Mouse (Mus musculus): ENCODE measurements around the gene Clrn1. TPM values are rescaled to one million over a fixed set of nuclear protein-coding genes. Genes with fewer than 3 reads are reported as not detected.

Gene Clrn1
- polyA plus RNA-seq, 1 experiment from 2014 or later, result not detected

DNA sequence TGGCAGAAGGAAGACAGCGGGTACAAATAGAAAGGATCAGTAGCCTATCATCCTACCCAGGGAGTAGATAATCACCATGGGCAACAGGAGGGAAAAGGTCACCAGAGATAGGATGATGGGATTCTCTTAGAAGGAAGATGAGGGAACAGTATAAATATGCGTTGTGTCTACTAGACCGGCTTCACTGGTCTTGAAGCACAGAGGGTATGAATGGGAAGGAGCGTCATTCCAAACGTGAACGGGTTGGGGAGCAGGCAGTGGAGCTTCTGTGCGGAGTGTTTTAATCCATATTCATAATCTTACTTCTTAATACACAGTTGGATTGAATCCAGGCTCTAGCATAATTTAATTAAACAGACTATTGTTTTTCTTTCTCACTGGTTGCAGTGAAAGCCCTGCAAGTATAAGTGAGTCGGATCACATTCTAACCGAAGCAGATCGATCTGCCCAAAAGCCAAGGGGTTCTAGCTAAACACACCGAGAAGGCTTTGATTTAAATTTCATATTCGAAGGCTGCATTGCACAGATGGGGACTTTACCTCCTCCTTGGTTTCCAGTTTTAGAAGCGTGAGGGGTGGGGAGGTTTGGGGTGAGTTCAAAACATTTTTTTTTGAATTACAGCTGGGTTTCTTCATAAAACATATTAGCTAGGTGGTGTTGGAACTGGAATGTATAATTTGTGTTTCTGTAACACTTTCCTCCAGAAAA, 17.1 kb upstream of the Clrn1 start:
- Histone ChIP-seq H3K36me3 (ENCODE audit: control insufficient read depth, insufficient read depth) (no peaks in the 10 kb centered on the region), H3K9me3 (ENCODE audit: control insufficient read depth) (no peaks in the 10 kb centered on the region), H3K4me3 (ENCODE audit: low read depth, low read length) (no peak overlapping the region), H3K9ac (ENCODE audit: low read depth, low read length) (no peak overlapping the region), H3K4me1 (replicated peaks; ENCODE audit: control insufficient read depth, insufficient read depth, low read length) (no peaks in the 10 kb centered on the region), H3K4me2 (replicated peaks; ENCODE audit: low read depth) (no peak overlapping the region), H3K27ac (ENCODE audit: low read depth, low read length) (no peak overlapping the region), H3K27me3 (replicated peaks; ENCODE audit: control insufficient read depth, insufficient read depth, low read length) (no peaks in the 10 kb centered on the region)
- no peak for ATAC-seq
- no peak for TF ChIP-seq CTCF (IDR thresholded peaks at IDR 0.05; ENCODE audit: low read depth)
- WGBS, result 79% methylated on average over 13 of the region's 13 CpGs

DNA sequence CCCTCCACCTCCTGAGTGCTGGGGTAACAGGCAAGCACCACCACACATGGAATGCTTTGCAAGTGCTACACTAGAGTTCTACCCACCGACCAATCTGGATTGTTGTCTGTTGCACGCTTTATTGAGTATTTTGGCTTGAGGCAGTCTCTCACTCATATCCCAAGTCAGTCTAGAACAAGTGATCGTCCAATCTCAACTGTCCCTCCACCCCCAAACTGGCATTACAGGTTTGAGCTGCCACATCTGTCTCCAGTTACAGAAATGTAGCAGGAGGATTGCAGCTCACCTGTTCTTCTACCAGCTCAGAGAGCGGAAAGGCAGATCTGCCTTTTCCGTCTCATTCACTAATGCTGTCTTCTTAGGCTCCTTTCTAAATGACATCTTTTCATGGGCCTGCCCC, 10.0 kb upstream of the Clrn1 start:
- 88% methylated on average over 5 of the region's 5 CpGs for WGBS
- ATAC-seq, result no peak
- no peak overlapping the region for H3K27ac ChIP-seq (ENCODE audit: low read depth, low read length)
- no peaks in the 10 kb centered on the region for H3K27me3 ChIP-seq (replicated peaks; ENCODE audit: control insufficient read depth, insufficient read depth, low read length)
- H3K4me3 ChIP-seq (ENCODE audit: low read depth, low read length), result no peak overlapping the region
- no peak for TF ChIP-seq CTCF (IDR thresholded peaks at IDR 0.05; ENCODE audit: low read depth)
- H3K9me3 ChIP-seq (ENCODE audit: control insufficient read depth), result no peaks in the 10 kb centered on the region
- no peak overlapping the region for H3K4me2 ChIP-seq (replicated peaks; ENCODE audit: low read depth)
- no peak overlapping the region for H3K9ac ChIP-seq (ENCODE audit: low read depth, low read length)
- no peaks in the 10 kb centered on the region for H3K36me3 ChIP-seq (ENCODE audit: control insufficient read depth, insufficient read depth)
- no peaks in the 10 kb centered on the region for H3K4me1 ChIP-seq (replicated peaks; ENCODE audit: control insufficient read depth, insufficient read depth, low read length)

- no peaks in the 10 kb centered on the region for H3K27me3 ChIP-seq (replicated peaks; ENCODE audit: control insufficient read depth, insufficient read depth, low read length)
- no peak overlapping the region for H3K4me3 ChIP-seq (ENCODE audit: low read depth, low read length)
- H3K9me3 ChIP-seq (ENCODE audit: control insufficient read depth), result no peaks in the 10 kb centered on the region
- no peaks in the 10 kb centered on the region for H3K36me3 ChIP-seq (ENCODE audit: control insufficient read depth, insufficient read depth)
- no peak for TF ChIP-seq CTCF (IDR thresholded peaks at IDR 0.05; ENCODE audit: low read depth)
- H3K9ac ChIP-seq (ENCODE audit: low read depth, low read length), result no peak overlapping the region
- WGBS, result 84% methylated on average over 3 of the region's 3 CpGs
- ATAC-seq, result no peak
- H3K27ac ChIP-seq (ENCODE audit: low read depth, low read length), result no peak overlapping the region
- no peaks in the 10 kb centered on the region for H3K4me1 ChIP-seq (replicated peaks; ENCODE audit: control insufficient read depth, insufficient read depth, low read length)
- no peak overlapping the region for H3K4me2 ChIP-seq (replicated peaks; ENCODE audit: low read depth)
Observed at GRCm38 (mm10) chr3:58894529-58894928, 9.4 kb upstream of the Clrn1 start.

GRCm38 (mm10) chr3:58889670-58890069, 4.5 kb upstream of the Clrn1 start:
- H3K4me3 ChIP-seq (ENCODE audit: low read depth, low read length), result no peak overlapping the region
- no peak overlapping the region for H3K27ac ChIP-seq (ENCODE audit: low read depth, low read length)
- no peak for TF ChIP-seq CTCF (IDR thresholded peaks at IDR 0.05; ENCODE audit: low read depth)
- H3K9ac ChIP-seq (ENCODE audit: low read depth, low read length), result no peak overlapping the region
- 62% methylated on average over 3 of the region's 3 CpGs for WGBS
- no peaks in the 10 kb centered on the region for H3K27me3 ChIP-seq (replicated peaks; ENCODE audit: control insufficient read depth, insufficient read depth, low read length)
- no peak for ATAC-seq
- H3K4me2 ChIP-seq (replicated peaks; ENCODE audit: low read depth), result no peak overlapping the region
- H3K4me1 ChIP-seq (replicated peaks; ENCODE audit: control insufficient read depth, insufficient read depth, low read length), result no peaks in the 10 kb centered on the region
- no peaks in the 10 kb centered on the region for H3K36me3 ChIP-seq (ENCODE audit: control insufficient read depth, insufficient read depth)
- H3K9me3 ChIP-seq (ENCODE audit: control insufficient read depth), result no peaks in the 10 kb centered on the region

GRCm38 (mm10) chr3:58888131-58888715, 3.1 kb upstream of the Clrn1 start:
- no peaks in the 10 kb centered on the region for H3K4me1 ChIP-seq (replicated peaks; ENCODE audit: control insufficient read depth, insufficient read depth, low read length)
- no peaks in the 10 kb centered on the region for H3K9me3 ChIP-seq (ENCODE audit: control insufficient read depth)
- no peak overlapping the region for H3K27ac ChIP-seq (ENCODE audit: low read depth, low read length)
- no peaks in the 10 kb centered on the region for H3K27me3 ChIP-seq (replicated peaks; ENCODE audit: control insufficient read depth, insufficient read depth, low read length)
- TF ChIP-seq CTCF (IDR thresholded peaks at IDR 0.05; ENCODE audit: low read depth), result no peak
- WGBS, result 78% methylated on average over 7 of the region's 7 CpGs
- H3K4me2 ChIP-seq (replicated peaks; ENCODE audit: low read depth), result no peak overlapping the region
- ATAC-seq, result no peak
- H3K9ac ChIP-seq (ENCODE audit: low read depth, low read length), result no peak overlapping the region
- H3K4me3 ChIP-seq (ENCODE audit: low read depth, low read length), result no peak overlapping the region
- H3K36me3 ChIP-seq (ENCODE audit: control insufficient read depth, insufficient read depth), result no peaks in the 10 kb centered on the region

DNA sequence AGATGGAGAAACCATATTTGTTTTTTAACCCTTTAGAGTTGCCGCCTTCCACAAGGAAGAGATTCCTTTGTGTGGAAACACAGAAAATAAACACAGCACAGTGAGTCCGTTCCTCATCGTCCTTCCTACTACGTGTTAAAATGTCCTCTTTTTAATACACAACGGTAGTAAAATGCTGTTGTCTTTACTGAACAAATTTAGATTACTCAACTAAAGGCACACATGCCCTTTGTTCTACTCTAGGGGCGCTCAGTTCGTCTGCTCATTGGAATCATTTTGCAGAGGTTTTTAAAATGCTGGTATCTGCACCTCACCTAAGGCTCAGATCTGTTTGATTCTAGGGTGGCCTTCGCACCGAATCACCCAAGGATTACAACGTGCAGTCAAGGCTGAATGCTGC, 2.6 kb upstream of the Clrn1 start:
- no peak for TF ChIP-seq CTCF (IDR thresholded peaks at IDR 0.05; ENCODE audit: low read depth)
- no peak for ATAC-seq
- no peaks in the 10 kb centered on the region for H3K9me3 ChIP-seq (ENCODE audit: control insufficient read depth)
- no peak overlapping the region for H3K4me2 ChIP-seq (replicated peaks; ENCODE audit: low read depth)
- no peaks in the 10 kb centered on the region for H3K27me3 ChIP-seq (replicated peaks; ENCODE audit: control insufficient read depth, insufficient read depth, low read length)
- H3K4me3 ChIP-seq (ENCODE audit: low read depth, low read length), result no peak overlapping the region
- no peaks in the 10 kb centered on the region for H3K4me1 ChIP-seq (replicated peaks; ENCODE audit: control insufficient read depth, insufficient read depth, low read length)
- WGBS, result 60% methylated on average over 10 of the region's 10 CpGs
- no peak overlapping the region for H3K27ac ChIP-seq (ENCODE audit: low read depth, low read length)
- H3K36me3 ChIP-seq (ENCODE audit: control insufficient read depth, insufficient read depth), result no peaks in the 10 kb centered on the region
- H3K9ac ChIP-seq (ENCODE audit: low read depth, low read length), result no peak overlapping the region
